Mouse (Mus musculus): ENCODE results near the gene Thop1.

DNA sequence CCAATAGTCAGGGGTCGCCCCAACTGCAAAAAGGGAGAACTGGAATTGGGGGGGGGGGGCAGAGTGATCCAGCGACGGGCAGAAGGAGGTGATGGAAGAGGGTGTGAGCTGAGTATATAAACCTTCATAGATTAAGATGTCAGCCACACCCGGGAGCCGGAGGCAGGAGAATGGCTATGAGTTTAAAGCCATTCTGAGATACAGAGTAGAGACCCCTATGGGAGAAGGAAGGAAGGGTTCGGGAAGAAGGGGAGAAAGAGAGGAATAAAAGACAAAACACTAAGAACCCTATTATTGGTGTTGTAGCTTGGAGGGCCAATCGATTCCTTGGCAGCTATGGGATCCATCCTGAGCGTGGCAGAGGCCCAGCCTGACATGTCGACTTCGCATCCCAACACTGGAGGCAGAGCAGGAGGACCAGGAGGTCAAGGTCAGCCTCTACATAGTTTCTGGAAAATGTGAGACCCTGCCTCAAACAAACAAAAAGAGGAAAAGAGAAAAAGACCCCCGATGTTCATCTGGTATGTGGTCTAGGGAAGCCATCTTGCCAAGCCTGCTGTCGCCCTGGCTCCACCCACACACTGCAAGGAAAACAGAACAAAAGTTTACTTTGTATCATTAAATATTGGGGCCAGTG, 44.1 kb upstream of the Thop1 start, which contains the start of gene Diras1:
- TF ChIP-seq TAL1 (IDR thresholded peaks at IDR 0.05; ENCODE audit: low read length): no peak
- TF ChIP-seq GATA1 (IDR thresholded peaks at IDR 0.05; ENCODE audit: low read length): no peak
